Mouse (Mus musculus): ENCODE measurements at regions not wholly inside any gene's neighbourhood (a gene's known extent, or its start where the extent isn't known, plus 50 kb on each side); places are given as distances from the start of the nearest gene placed in this dataset.

DNA sequence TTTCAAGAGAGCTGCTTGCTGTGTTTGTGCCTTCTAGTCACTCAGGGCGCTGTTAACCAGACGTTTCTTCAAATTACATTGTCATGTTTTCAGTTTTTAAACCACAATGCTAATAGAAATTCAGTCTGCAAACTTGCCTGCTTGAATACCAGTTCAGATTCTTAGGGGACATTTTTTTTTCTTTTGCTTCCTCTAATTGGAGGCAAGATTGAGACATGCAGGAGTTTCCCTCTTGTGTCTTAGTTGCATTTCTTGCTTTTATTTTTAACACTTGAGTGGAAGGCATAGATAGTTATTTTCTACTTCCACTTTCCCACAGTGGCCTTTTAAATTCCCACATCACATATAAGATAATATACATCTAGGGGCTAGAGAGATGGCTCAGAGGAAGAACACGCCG is 246.8 kb downstream of the Grpr start:
- WGBS = 78% methylated on average over 4 of the region's 4 CpGs
- Histone ChIP-seq H3K4me2 (no peak overlapping the region), H3K27ac (no peak overlapping the region), H3K9me3 (no peaks in the 10 kb centered on the region), H3K9ac (no peak overlapping the region), H3K4me1 (no peaks in the 10 kb centered on the region), H3K4me3 (replicated peaks) (no peak overlapping the region), H3K36me3 (replicated peaks) (no peaks in the 10 kb centered on the region), H3K27me3 (peaks cover 13% of the 10 kb centered on the region; the same call in 1 of the 2 replicates)
- no peak for ATAC-seq (ENCODE audit: low FRiP score)

DNA sequence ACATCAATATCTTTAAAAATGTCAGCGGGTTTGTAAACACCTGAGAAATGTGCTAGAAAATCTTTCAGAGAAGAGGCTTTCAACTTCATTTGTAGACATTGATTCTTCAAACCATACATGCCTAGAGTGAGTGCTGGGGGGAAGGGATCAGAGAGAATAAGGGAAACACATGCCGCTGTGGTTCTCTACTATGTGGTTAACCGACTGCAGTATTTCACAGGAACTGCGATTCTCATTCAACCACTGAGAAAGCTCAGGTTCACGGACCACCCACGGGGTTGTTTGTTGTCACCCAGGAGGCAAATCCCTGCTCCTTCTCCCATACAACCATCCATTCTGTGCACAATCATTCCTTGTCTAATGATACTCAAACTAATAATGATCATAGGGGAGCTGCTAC is 248.4 kb downstream of the Grpr start:
- H3K4me1 ChIP-seq = no peaks in the 10 kb centered on the region
- H3K4me2 ChIP-seq = no peak overlapping the region
- H3K27me3 ChIP-seq = peaks cover 19% of the 10 kb centered on the region; the same call in 1 of the 2 replicates
- 77% methylated on average over 6 of the region's 6 CpGs for WGBS
- no peak overlapping the region for H3K4me3 ChIP-seq (replicated peaks)
- H3K36me3 ChIP-seq (replicated peaks) = no peaks in the 10 kb centered on the region
- ATAC-seq (ENCODE audit: low FRiP score) = no peak
- no peaks in the 10 kb centered on the region for H3K9me3 ChIP-seq
- H3K27ac ChIP-seq = no peak overlapping the region
- H3K9ac ChIP-seq = no peak overlapping the region

DNA sequence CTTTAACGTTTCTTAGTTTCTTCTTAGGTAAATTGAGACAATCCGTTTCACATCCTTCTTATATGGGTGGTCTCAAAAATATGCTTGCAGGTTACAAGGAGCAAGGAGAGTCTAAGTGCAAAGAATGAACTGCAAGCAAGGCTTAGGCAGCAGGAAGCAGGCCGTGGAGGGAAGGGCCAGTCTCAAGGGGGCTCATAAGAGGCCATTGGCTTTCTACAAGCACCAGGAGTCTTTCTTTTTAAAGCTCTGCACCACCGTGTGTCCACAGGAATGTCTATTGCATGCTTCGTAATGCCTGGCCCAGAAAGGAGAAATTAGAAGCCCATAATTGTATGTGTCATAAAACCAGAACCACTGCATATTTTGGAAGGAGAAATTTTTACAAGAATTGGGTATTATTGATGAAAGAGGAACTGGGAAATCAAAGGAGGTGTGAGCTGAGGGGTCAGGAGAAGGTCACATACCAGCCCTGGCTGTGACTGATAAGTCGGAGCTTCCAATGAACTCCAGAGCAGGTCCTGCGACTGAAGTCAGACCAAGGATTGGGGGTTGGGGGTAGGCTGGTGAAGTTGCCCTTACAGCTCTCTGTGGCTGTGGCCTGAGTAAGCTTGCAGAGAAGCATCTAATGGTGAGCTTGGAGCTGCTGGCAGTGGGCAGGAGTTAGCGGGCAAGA is 252.4 kb downstream of the Grpr start:
- Histone ChIP-seq H3K4me2 (no peak overlapping the region), H3K36me3 (replicated peaks) (no peaks in the 10 kb centered on the region), H3K4me3 (replicated peaks) (no peak overlapping the region), H3K9ac (no peak overlapping the region), H3K27ac (no peak overlapping the region), H3K27me3 (peaks cover 18% of the 10 kb centered on the region; the same call in 1 of the 2 replicates), H3K4me1 (no peaks in the 10 kb centered on the region), H3K9me3 (no peaks in the 10 kb centered on the region)
- WGBS = 77% methylated on average over 8 of the region's 8 CpGs
- ATAC-seq (ENCODE audit: low FRiP score) = no peak

DNA sequence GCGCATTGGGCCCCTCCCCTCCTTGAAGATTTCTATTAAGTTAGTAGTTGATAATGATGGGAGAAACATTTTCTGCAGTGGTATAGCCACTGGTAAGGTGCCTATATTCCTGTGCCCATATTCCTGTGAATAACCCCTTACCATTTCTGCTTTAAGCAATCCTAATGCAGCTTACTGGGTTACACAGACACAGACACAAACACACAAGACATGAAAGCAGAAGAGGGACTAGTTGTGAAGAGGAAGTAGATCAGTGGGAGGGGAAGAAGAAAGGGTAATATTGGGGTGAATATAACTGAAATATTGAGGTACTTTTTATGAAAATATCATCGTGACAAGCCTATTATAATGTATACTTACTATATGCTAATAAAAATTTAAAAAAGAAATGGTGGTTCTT is 288.2 kb downstream of the Grpr start:
- WGBS = 95% methylated on average over 2 of the region's 2 CpGs
- Histone ChIP-seq H3K9me3 (no peaks in the 10 kb centered on the region), H3K9ac (no peak overlapping the region), H3K4me1 (no peaks in the 10 kb centered on the region), H3K4me3 (replicated peaks) (no peak overlapping the region), H3K36me3 (replicated peaks) (no peaks in the 10 kb centered on the region), H3K27ac (no peak overlapping the region), H3K4me2 (no peak overlapping the region), H3K27me3 (peaks cover 7% of the 10 kb centered on the region; the same call in 1 of the 2 replicates)
- no peak for ATAC-seq (ENCODE audit: low FRiP score)

DNA sequence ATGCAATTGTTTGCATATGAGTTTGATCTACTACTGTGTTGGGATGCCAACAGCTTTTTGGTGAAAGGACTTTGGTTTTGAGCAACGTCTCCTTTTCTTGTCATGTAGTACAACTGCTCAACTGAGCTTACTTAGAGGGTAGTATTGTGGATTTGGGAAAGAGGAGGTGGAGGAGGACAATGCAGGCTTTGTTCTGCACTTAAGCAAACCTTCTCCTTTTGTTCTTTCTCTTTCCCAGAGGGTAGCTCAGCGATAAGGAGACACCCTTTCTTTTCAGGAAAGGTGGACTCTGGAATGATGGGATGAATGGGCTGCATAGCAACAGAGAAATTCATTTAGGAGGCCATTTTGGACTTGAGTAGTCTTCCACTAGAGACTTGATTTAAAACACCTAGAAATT is 288.6 kb upstream of the S100g start:
- ATAC-seq (ENCODE audit: low FRiP score) = no peak

DNA sequence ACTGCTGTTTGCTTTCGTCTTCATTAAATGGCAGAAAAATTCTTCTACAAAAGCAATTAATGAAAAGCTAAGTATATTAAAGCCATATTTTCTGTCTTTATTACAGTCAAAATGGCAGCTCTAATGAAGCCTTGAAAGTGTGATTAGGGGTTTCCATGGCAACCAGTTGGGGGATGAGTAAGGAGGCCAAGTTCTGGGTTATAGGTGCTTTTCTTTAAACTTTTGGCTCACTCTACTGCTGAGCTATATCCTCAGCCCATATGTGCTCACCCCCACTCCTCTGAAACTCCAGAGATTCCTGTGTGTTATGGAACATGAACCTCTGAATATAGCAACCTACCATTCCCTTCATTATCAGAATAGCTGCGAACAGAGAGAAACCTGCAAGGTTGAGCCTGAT is 240.9 kb upstream of the S100g start:
- WGBS = 93% methylated on average over 2 of the region's 2 CpGs
- ATAC-seq (ENCODE audit: low FRiP score) = no peak
- Histone ChIP-seq H3K27me3 (peaks cover 19% of the 10 kb centered on the region), H3K9me3 (no peaks in the 10 kb centered on the region), H3K4me3 (replicated peaks) (no peak overlapping the region), H3K4me1 (no peaks in the 10 kb centered on the region), H3K27ac (no peak overlapping the region), H3K4me2 (no peak overlapping the region), H3K9ac (no peak overlapping the region), H3K36me3 (replicated peaks) (no peaks in the 10 kb centered on the region)

More for the DNA sequence above, 288.6 kb upstream of the S100g start:
- Histone ChIP-seq H3K9ac (no peak overlapping the region), H3K27me3 (peaks cover 16% of the 10 kb centered on the region), H3K36me3 (replicated peaks) (no peaks in the 10 kb centered on the region), H3K4me1 (no peaks in the 10 kb centered on the region), H3K9me3 (no peaks in the 10 kb centered on the region), H3K4me2 (no peak overlapping the region), H3K4me3 (replicated peaks) (no peak overlapping the region), H3K27ac (no peak overlapping the region)
- 20% methylated on average over 2 of the region's 2 CpGs for WGBS

DNA sequence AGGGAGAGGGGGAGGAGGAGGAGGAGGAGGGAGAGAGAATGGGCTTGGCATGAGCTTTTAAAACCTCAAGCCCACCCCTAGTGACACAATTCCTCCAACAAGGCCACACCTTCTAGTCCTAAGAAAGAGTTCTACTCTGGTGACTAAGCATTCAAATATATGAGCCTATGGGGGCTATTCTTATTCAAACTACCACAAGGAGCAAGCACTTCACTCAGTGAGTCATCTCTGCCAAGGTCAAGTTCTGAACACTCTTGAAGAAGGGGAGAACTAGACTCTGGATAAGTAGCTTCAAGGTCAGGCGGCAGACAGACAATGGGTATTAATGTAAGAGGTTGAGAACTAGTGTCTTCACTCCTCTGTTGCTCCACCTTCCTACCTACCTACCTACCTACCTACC is 239.0 kb upstream of the S100g start:
- Histone ChIP-seq H3K36me3 (replicated peaks) (no peaks in the 10 kb centered on the region), H3K4me2 (no peak overlapping the region), H3K9me3 (no peaks in the 10 kb centered on the region), H3K27me3 (peaks cover 19% of the 10 kb centered on the region), H3K4me3 (replicated peaks) (no peak overlapping the region), H3K4me1 (no peaks in the 10 kb centered on the region), H3K27ac (no peak overlapping the region), H3K9ac (no peak overlapping the region)
- no peak for ATAC-seq (ENCODE audit: low FRiP score)
- 100% methylated on average over 1 of the region's 1 CpGs for WGBS

DNA sequence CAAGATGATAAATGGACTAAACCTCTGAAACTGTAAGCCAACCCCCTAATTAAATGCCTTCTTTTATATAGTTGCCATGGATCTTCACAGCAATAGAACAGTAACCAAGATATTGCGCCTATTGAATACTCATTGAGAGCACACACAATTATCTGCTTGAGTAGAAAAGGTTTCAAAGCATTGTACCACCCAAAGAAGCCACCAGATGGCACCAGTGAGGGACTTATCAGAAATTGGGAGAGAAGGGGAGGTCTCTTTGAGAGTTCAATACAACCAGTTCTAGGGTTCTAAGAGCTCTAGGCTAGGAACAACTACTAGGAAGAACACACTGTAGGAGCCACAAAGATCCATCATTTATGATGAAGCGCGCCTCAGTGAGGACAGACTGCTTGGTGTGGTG is 217.2 kb upstream of the S100g start:
- no peaks in the 10 kb centered on the region for H3K4me1 ChIP-seq
- ATAC-seq (ENCODE audit: low FRiP score) = no peak
- no peaks in the 10 kb centered on the region for H3K36me3 ChIP-seq (replicated peaks)
- peaks cover 4% of the 10 kb centered on the region; the same call in 1 of the 2 replicates for H3K27me3 ChIP-seq
- H3K9ac ChIP-seq = no peak overlapping the region
- WGBS = 96% methylated on average over 3 of the region's 3 CpGs
- no peak overlapping the region for H3K4me3 ChIP-seq (replicated peaks)
- no peaks in the 10 kb centered on the region for H3K9me3 ChIP-seq
- H3K4me2 ChIP-seq = no peak overlapping the region
- H3K27ac ChIP-seq = no peak overlapping the region

DNA sequence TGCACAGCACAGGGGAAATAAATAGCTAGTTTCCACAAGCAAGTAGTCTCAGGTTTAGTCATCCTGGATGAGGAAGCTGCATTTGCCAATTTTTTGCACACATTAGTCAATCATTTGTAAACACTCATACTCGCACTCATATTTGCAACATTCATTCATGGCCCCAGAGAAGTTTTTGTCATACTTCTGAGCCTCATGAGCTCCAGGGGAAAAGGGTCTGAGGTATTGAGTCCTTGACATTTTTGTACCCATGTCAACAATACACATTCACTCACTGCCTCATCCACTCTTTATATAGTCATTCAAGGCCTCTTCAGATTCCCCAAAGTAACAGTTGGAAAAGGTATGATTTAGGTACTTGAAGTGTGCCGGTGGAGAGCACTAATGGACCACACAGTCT is 200.4 kb upstream of the S100g start:
- no peak overlapping the region for H3K9ac ChIP-seq
- H3K27me3 ChIP-seq = 0 out of 2 replicates have a peak, but pooled peaks cover 5% of the 10 kb centered on the region
- no peaks in the 10 kb centered on the region for H3K4me1 ChIP-seq
- WGBS = 95% methylated on average over 2 of the region's 2 CpGs
- H3K4me2 ChIP-seq = no peak overlapping the region
- H3K27ac ChIP-seq = no peak overlapping the region
- no peaks in the 10 kb centered on the region for H3K9me3 ChIP-seq
- no peak for ATAC-seq (ENCODE audit: low FRiP score)
- H3K36me3 ChIP-seq (replicated peaks) = no peaks in the 10 kb centered on the region
- no peak overlapping the region for H3K4me3 ChIP-seq (replicated peaks)

DNA sequence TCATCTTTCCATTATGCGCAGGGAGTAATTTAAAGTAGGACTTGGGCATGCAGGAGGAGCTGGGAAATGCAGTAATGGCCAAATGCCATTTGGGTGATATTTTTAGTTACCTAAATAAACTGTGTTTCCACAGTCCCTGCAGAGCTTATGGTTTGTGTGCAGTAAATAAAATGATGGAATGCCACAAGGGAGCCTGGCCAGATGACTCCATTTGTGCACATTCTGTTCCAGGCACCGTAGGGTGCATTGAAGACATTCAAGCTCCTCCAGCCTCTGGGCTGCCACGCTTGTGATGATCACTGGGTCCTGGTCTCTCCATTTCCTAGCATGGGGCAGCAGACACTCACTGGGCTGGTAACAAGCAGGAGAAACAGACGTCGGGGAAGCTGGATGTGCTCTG is 190.9 kb upstream of the S100g start:
- ATAC-seq (ENCODE audit: low FRiP score) = no peak
- Histone ChIP-seq H3K27ac (no peak overlapping the region), H3K9me3 (no peaks in the 10 kb centered on the region), H3K4me2 (no peak overlapping the region), H3K36me3 (replicated peaks) (no peaks in the 10 kb centered on the region), H3K9ac (no peak overlapping the region), H3K4me1 (no peaks in the 10 kb centered on the region), H3K27me3 (0 out of 2 replicates have a peak, but pooled peaks cover 17% of the 10 kb centered on the region), H3K4me3 (replicated peaks) (no peak overlapping the region)
- WGBS = 82% methylated on average over 5 of the region's 5 CpGs

DNA sequence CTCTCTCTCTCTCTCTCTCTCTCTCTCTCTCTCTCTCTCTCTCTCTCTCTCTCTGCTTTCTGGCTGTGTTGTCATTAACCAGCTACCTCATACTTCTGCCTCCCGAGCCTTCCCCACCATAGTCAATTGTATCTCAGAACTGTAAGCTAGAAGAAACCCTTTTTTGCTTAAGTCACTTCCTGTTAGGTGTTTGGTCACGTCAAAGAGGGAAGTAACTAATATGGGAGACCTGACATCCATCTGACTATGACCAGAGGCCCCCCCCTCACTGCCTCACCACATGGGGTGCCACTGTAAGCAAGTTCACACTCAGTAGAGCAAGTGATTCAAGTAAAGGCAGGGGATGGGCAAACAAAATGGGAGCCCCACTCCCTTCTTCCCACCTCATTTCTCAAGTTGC is 187.6 kb upstream of the S100g start:
- no peaks in the 10 kb centered on the region for H3K9me3 ChIP-seq
- no peaks in the 10 kb centered on the region for H3K4me1 ChIP-seq
- 0 out of 2 replicates have a peak, but pooled peaks cover 14% of the 10 kb centered on the region for H3K27me3 ChIP-seq
- H3K9ac ChIP-seq = no peak overlapping the region
- no peak overlapping the region for H3K4me2 ChIP-seq
- H3K27ac ChIP-seq = no peak overlapping the region
- no peak for ATAC-seq (ENCODE audit: low FRiP score)
- H3K4me3 ChIP-seq (replicated peaks) = no peak overlapping the region
- WGBS = 82% methylated on average over 2 of the region's 2 CpGs
- H3K36me3 ChIP-seq (replicated peaks) = no peaks in the 10 kb centered on the region

DNA sequence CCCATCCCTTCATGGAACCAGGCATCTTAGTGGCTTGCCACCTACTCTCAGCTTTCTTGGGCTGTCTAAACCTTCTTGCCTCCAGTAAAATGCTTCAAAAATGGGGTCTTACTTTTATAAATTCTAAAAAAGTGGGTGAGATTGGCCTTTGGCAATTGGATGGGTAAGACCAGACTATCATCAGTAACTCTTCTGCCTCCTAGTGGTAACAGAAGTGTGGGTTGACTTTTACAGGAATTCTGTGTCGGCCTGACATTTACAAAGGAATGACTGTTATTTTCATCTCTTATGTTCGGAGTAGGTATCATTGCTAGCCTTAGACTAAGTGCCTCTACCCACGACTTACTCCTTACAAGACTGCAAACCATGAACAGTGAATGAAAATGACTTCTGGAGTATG is 180.1 kb upstream of the S100g start:
- Histone ChIP-seq H3K9ac (no peak overlapping the region), H3K4me2 (no peak overlapping the region), H3K36me3 (replicated peaks) (no peaks in the 10 kb centered on the region), H3K9me3 (no peaks in the 10 kb centered on the region), H3K27ac (no peak overlapping the region), H3K27me3 (peaks cover 11% of the 10 kb centered on the region; the same call in 1 of the 2 replicates), H3K4me1 (no peaks in the 10 kb centered on the region), H3K4me3 (replicated peaks) (no peak overlapping the region)
- ATAC-seq (ENCODE audit: low FRiP score) = no peak
- 70% methylated on average over 3 of the region's 3 CpGs for WGBS

DNA sequence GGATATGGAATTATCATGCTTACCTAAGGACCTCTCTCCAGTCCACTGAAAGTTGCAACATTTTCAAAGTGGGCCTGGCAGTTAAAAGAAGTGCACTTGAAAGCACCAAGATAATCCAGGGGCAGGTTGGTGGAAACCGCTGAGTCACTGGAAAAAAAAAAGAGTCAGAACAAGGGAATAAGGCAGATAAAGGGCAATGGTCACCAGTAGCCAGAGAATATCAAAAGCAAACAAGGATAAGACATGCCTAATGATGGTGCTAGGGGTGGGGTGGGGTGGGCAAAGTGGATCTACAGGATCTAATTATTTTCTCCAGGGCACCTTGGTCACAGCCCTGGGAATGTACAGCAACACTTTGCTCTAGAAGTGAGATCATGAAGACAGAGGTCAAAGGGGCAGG is 175.1 kb upstream of the S100g start:
- no peak overlapping the region for H3K4me3 ChIP-seq (replicated peaks)
- no peak overlapping the region for H3K9ac ChIP-seq
- no peak overlapping the region for H3K4me2 ChIP-seq
- H3K27me3 ChIP-seq = peaks cover 27% of the 10 kb centered on the region
- H3K36me3 ChIP-seq (replicated peaks) = no peaks in the 10 kb centered on the region
- no peaks in the 10 kb centered on the region for H3K4me1 ChIP-seq
- H3K9me3 ChIP-seq = no peaks in the 10 kb centered on the region
- WGBS = 71% methylated on average over 1 of the region's 1 CpGs
- no peak overlapping the region for H3K27ac ChIP-seq
- ATAC-seq (ENCODE audit: low FRiP score) = no peak

Measured in forebrain, embryonic 12.5 days (tissue).